Mouse (Mus musculus) lung, adult 2 months (tissue): ENCODE results near the gene Polr3g.

ENCODE experiments used
- CTCF ChIP-seq: fragments of 200-500 bp; IDR thresholded peaks from 2 replicates; pipeline ENCODE4 v1.5.1; 2011; ENCODE audit warnings: mild to moderate bottlenecking, low read length, control low read depth; ENCODE audit not compliant: insufficient read depth
- POLR2A ChIP-seq: fragments of 200-500 bp; IDR thresholded peaks from 2 replicates; pipeline ENCODE4 v1.6.1; 2011; ENCODE audit warnings: low read depth, mild to moderate bottlenecking, control low read depth, low read length, borderline replicate concordance; ENCODE audit errors: extremely low read depth

DNA sequence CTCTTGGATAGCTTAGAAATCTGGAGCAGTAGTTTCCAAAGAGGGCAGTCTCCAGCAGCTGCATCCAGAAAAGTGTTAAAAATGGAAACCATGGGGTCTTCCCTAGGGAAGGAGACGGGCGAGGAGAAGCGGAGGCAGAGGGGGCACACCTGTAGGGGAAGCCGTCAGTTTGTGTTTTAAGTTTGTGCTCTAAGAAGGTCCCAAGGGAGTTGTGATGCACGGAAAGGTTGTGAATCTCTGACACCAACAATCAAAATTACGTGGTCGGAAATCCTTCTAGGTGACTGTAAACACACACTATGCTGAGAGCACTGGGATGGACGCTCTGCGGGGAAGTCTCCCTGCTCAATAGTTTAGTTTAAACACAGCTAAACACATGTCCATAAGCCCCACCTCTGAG is 7.2 kb downstream of the Polr3g start:
- TF ChIP-seq CTCF (no peak), POLR2A (no peak)
